Mouse (Mus musculus): Measurements from ENCODE around the gene Kng2.
A peak's percentile ranks its signal among the peaks of the same experiment; 100 is the strongest.
"Not testable (repeated sequence)": the region's sequence is repeated elsewhere in the genome, so short reads cannot be mapped to it uniquely, and the experiment has no call there.

Kng2 gene

GRCm38 (mm10) chr16:22956085-22956439, 73.2 kb downstream of the Kng2 start:
- DNase-seq (ENCODE audit: low read depth, low spot score), result no peak

GRCm38 (mm10) chr16:22955397-22956084, 73.7 kb downstream of the Kng2 start:
- DNase-seq (ENCODE audit: low read depth, low spot score), result no peak

- DNase-seq (ENCODE audit: low read depth, low spot score), result peak; percentile 28
These were observed 76.2 kb downstream of the Kng2 start for GRCm38 (mm10) chr16:22953069-22953468.

GRCm38 (mm10) chr16:22950840-22951395, 78.4 kb downstream of the Kng2 start, which contains the start of gene Hrg:
Gene Hrg (plus strand): TSS chr16:22951072.
- no peak for DNase-seq (ENCODE audit: low read depth, low spot score)

- DNase-seq (ENCODE audit: low read depth, low spot score), result no peak
These were observed 81.9 kb downstream of the Kng2 start for GRCm38 (mm10) chr16:22947371-22947770.

- DNase-seq (ENCODE audit: low read depth, low spot score), result not testable (repeated sequence)
These were observed 87.3 kb downstream of the Kng2 start for GRCm38 (mm10) chr16:22941825-22942476.

GRCm38 (mm10) chr16:22939120-22939695, 90.1 kb downstream of the Kng2 start:
- DNase-seq (ENCODE audit: low read depth, low spot score), result no peak

- DNase-seq (ENCODE audit: low read depth, low spot score), result peak; percentile 28
These were observed 90.7 kb downstream of the Kng2 start for GRCm38 (mm10) chr16:22938541-22938940.

- no peak for DNase-seq (ENCODE audit: low read depth, low spot score)
These were observed 91.7 kb downstream of the Kng2 start for GRCm38 (mm10) chr16:22937631-22938030.

Measured in A20 (cell line).